In the genomic region with DNA sequence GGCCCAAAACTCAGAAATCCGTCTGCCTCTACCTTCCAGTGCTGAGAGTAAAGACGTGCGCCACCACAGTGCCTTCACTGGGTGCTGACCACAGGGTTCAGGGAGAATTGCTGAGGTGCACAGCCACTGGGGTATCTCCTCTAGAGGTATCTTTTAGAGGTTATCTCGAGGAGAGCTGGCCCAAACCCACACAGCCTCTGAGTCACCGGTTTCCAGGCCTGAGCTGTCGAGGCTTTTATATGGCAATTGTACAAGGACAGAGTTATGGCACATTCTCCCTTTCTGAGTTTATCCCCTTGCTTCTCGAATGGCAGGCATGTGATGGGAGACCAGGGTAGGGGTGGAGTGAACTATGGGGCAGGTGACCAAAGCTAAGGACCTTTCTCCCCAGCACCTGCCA, we compare ENCODE assay signal across 15 mouse cellular contexts. TPM values are rescaled to one million over a fixed set of nuclear protein-coding genes. Genes with fewer than 3 reads are reported as not detected.
"Had no signal": no experiment of that assay in that cellular context is flagged by ENCODE, and none has a peak within 500 bp of the region (broad histone marks: within the 10 kb centered on the region; RNA-seq: fewer than 3 reads in every experiment).

No protein-coding gene starts in this region.

- DNase-seq: lung, adult 2 months; lung, postnatal 14 days; lung, postnatal 36 days; thymus, adult 2 months; thymus, postnatal 25 days; thymus, postnatal 4 days had no signal

- H3K27ac ChIP-seq: lung, embryonic 15.5 days; macrophage; midbrain, embryonic 13.5 days; midbrain, embryonic 15.5 days; neural tube, embryonic 12.5 days; stomach, embryonic 15.5 days; stomach, postnatal 0 days had no signal

- H3K4me3 ChIP-seq: lung, embryonic 15.5 days; midbrain, embryonic 13.5 days; midbrain, embryonic 15.5 days; neural tube, embryonic 12.5 days; stomach, embryonic 15.5 days had no signal

RNA-seq across cellular contexts. Expression of a gene that starts 8.4 kb away (rescaled TPM):
- total RNA-seq: neutrophil, adult 5-6 weeks had no signal
- polyA plus RNA-seq: macrophage had no signal

RNA-seq across cellular contexts. Expression of a gene that starts 8.5 kb away (rescaled TPM):
- total RNA-seq: monocyte, adult 5-6 weeks had no signal
